Mouse (Mus musculus) c-Kit-positive CD71-positive TER-119-negative erythroid progenitor cells, embryonic 14.5 days (primary cell): Measurements from ENCODE around the gene Gm9803.
A peak's percentile ranks its signal among the peaks of the same experiment; 100 is the strongest.

Experiments used
- DNase-seq: peaks from one replicate; pipeline ENCODE4 v3.0.0-alpha.2; 2013; ENCODE audit warnings: low read depth

Gm9803 gene

DNA sequence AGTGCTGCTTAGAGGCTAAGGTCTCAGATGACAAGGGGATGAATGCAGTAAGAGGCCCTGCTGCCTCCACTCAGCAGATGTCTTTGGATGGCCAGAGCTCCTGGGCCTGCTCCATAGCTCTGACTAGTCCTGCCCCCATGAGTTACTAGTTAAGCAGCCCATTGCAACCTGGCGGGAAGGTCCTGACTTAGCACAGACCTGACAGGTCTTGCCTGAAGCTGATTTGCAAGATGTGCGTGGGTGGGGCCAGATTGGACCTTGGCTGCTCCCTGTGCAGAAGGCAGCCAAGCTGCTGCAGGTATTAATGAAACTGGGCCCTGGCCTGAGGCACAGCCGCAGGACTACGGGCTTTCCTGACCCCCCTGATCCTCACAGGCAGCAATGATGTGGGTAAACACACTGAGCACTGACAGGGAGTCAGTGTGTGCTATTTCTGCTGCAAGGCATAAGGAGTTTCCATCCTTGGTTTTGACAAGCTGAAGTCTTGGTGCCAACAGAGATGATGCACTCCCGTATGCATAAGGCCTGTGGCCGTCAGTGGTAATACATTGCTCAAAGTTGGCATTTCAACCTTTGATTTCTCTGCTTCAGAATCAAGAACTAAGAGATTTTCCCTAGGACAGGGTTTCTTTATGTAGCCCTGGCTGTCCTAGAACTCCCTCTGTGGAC, 6.8 kb upstream of the Gm9803 start:
- DNase-seq = no peak

DNA sequence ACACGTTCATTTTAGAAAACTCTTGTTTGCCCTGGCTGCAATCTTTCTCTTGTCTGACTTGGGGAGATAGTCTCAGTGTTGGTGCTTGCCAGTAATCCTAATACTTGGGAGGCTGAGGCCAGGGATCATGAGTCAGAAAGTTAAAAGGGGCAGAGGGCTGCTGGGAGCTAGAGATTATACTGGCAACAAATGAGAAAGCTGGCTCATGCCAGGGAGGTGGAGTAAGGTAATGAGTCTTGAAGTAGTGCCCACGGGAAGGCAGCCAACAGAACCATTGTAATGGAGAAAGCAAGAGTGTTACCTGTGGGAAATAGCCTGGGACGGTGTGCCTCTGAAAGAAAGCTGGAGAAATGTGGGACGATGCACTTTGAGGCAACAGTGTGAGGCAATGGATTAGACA, 6.0 kb upstream of the Gm9803 start:
- DNase-seq = no peak

DNA sequence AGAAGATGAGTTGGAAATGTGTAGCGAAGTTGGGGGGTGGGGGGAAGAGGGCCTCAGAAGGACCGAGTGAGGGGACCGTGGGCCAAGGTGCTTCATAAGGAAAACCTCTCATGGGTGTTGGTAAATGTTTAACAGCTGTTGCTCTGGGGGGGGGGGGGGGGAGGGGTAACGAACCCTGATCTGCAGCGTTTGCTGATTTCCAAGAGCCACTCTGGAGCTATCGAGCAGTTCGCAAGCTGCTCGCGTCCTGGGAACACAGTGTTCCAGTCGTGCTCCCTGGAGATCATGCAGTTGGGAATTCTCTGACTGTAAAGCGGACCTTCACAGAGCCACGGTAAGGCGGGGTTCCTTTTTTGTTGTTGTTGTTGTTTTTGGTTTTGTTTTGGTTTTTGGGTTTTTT, 5.5 kb upstream of the Gm9803 start:
- no peak for DNase-seq

DNA sequence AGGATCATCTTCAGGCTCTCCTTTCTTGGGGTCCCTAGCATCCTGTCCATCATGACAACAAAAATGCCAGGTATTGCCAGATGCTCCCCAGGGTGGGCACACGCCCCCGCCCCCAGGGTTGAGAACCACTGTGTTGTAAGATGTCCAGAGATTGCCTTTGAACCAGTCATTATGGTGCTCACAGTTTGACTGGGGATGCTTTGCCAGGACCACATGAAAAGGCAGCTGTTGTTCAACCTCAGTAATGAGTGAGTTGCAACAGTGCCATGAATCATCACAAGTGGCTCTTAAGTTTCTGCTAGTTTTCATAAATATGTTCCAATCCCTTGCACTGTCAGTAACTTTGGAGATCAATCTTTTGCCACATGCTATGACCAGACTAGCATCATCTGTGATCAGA, 3.9 kb upstream of the Gm9803 start:
- DNase-seq = no peak

DNA sequence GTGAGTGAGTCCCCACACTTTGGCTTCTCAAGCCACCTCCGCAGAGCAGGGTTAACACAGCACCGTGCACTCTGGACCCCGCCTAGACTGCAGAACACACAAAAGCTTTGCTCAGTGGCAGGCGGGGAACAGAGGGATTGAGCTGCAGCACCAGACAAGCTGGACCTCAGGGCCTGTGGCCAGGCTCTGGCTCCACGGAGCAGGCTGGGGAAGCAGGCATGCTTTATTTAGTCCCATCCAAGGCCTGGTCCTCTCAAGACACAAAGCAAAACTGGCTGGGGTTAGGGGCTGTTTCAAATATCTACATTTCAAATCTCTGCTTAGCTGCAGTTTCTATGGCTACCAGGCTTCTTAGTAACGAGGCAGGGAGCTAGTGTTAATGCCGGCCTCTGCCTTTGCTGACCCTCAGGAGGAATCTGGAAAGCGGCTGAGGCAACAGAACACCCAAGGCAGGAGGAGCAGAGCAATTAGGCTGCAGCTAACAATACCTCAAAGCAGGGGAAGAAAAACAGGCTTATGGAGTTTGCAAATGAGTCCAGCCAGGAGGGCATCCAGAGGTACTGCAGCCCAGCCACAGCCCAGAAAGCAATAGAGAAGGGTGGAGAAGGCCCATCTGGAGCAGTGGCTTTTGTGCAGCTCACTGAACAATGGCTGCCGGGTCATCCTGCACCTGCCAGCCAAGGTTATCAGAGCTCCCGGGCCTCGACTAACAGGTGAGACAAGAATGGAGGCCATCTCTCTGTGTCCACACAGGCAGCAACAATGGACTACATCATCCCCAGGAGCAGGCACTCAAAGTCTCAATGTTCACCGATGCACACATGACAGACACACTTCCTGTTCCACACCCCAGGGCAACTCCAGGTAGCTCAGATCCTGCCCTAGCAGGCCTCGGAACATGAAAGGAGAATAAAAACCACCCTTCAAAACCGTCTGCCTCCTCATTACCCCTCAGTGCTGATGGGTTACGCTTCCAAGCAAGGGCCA, 3.7 kb downstream of the Gm9803 start:
- no peak for DNase-seq

DNA sequence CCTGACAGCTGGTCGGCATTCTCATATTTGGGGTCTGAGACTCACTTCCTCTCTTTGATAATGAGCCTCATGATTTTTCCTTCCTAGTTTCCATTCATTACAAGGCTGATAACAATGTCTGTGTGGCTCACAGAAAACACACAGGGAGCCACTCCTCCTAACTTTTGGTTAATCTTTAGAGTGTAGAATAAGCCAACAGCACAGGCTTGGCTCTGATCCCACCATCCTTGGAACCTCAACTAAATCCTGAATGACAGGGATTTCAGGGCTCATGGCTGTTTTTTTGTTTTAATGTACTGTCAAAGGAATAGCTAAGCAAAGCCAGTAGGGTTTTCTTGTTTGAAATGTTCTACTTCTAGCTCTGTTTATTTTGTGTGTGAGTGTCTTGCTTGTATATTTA, 10.5 kb downstream of the Gm9803 start:
- no peak for DNase-seq

DNA sequence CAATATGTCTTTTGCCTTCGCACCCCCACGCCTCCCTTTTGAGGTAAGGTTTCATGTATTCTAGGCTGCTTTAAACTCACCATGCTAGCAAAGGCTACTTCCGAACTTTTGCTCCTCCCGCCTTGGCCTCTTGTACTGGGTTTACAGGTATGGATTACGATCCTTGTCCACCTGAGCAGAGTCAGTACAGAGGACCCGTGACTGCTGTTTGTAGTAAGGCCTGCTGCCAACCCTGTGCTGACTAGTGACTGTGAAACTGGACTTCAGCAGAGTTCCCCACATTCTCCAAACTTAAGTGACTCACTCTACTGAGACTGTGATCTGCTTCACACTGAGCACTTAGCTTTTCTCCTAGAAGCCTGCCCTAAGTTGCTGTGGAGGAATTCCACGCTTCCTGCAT, 13.8 kb downstream of the Gm9803 start:
- DNase-seq = no peak

DNA sequence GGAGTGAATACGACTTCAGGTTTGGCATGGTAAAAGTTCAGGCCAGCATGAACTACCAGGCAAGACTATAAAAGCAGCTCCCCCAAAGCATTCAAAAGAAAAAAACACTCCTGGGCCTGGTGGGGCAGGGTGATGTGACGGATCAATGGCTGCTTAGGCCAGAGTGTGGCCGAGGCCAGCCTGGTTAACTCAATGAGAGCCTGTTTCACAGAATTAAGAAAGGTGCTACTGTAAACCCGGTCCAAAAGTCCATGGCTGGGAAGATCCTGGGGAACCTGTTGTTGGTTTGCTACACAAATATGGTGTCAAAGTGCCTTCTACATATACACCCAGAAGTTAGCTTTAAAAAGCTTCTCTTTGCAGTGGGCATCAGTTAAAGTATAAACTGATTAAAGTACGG, 14.9 kb downstream of the Gm9803 start:
- no peak for DNase-seq

DNA sequence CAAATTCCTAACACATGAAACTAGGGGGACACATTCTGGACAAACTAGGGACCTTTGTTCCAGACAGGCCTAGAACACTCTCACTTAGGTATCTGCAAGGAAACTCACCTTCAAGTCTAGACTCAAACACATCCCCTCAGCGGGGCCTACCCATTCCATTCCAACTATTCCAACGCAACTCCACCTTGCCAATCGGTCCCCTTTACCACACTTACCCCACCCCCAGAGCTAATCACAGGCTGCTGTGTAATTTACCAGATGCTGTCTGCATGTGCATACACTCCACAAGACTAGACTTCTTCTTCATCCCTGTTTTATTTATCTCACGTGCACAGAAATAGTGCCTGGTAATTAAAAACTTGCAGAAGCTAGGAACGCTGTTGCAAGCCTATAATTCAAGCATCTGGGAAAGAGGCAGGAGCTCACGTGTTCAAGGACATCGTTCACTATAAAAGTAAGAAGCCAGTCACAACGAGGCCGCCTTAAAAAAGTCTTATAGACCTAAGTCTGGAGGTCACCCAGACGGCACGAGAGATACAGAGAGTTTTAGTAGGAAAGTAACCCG, 15.9 kb downstream of the Gm9803 start:
- DNase-seq = no peak

DNA sequence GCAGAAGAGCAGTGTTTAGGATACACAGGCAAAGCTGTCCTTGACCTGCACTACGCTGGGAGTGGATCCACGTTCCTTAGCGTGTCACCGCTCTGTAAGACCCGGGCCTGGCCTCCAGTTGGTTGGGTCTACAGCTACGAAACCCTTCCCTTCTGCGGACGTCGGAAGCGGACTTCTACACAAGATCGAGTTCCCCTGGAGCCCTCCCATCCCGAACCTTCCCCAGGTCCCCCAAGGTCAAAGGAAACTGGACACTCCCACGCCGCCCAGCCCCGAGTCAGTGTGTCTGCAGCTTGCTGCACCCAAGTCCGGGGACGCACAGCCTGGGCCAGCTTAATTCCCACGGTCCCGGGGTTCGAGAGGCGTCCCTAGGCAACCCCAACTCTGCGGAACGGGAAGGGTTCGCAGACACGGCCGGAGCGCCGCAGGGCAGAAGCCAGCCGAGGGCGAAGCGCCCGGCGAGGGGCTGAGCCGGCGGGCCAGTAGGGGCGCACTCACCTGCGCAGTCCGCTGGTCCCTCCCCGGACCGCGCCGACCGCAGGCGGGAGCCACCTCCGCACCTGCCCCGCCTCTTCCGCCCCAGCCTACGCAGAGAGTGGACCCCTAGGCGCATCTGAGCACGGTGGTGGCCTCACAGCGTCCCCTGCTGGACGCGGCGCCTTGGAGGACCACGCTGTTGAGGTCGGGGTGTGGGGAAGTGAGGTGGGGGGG, 16.7 kb downstream of the Gm9803 start, which contains the start of gene 1700021F05Rik:
TSS of gene 1700021F05Rik (minus strand) at position 553 of the 711 bp plus-strand sequence.
- DNase-seq = peak; percentile 86

DNA sequence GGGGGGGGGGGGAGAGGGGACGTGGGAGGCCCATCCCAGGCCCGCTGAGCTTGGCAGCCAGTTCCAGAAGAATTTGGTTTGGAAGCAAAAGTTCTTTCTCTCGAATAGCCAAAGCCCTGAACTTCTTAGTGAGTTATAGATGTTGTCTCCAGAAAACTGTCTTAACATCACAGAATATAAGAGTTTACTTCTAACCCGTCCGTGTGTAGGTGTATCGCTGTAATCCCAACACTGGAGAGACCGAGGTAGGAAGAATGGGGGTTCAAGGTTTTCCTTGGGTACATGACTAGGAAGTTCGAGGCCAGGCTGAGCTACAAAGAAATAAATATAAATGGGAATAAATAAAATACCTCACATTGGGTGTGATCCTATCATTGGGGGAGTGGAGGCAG, 17.3 kb downstream of the Gm9803 start:
- DNase-seq = no peak

DNA sequence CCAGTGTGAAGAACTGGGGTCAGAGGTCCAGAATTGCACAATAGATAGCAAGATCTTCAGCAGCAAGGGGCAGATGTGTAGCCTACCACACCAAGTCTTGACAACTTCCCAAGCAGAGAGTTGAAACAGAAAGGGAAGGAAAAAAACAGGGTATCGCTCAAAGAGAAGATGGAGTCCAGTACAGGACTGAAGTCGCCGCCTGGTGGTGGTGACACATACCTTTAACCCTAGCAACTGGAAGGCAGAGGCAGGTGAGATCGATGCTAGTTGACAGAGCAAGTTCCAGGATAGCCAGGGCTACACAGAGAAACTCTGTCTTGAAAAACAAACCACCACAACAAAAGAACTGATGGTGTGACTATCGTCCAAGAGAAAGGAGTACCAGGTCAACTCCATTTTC, 25.5 kb downstream of the Gm9803 start:
- no peak for DNase-seq

DNA sequence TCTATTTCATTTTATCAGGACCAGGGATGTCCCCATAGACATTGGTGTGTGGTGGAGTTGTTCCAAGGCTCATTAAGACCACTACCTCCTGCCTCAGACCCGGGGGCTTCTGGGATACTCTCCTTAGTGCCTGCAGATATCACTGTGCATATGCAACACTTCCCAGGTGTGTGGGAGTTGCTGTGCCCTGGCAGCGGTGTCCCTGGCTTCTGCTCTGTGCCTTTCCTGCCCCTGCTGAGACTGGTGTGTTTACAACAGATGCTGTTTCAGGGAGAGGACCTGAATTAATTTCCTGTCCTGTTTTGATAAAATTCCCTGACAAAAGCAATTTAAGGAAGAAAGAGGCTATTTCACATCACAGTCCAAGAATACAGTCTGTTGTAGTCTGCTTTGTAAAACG, 27.0 kb downstream of the Gm9803 start:
- DNase-seq = no peak

DNA sequence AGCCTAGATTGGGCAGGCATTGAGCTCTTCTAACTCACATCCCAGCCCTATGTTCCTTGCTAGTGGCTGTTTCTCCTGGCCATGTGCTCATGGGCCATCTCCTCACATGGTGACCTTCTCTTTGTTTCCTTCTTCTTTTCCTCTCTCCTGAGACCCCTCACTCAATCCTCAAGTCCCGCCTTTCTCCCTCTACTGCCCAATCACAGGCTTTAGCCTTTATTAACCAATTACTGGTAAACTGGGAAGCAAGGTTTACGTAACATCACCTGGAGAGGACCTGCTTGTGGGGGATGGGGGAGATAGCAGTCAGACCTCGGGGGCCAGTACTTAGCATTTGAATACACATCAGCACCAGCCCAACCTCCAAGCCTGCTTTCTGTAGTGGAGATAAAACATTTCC, 27.5 kb downstream of the Gm9803 start:
- DNase-seq = no peak

DNA sequence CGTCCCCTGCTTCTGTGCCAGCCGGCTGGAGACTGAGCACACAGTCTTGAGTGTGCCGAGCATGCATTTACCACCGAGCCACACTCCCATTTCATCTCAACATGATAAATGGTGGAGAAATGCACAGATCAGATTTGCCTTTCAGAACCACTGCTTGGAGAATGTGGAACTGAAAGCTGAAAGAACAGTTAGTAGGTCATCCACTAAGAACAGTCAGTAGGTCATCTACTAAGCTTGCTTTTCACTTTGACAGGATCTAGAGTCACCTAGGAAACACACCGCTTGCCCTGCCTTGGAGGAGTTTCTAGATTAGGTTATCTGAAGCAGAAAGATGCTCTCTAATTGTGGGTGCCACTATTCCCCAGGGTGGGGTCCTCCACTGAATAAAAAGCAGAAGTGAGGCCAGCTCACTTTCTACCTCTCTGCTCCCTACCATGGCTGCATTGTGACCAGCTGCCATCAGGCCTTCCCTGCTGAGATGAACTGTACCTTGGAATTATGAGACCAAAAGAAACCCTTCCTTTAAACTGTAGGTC, 33.8 kb downstream of the Gm9803 start:
- no peak for DNase-seq

DNA sequence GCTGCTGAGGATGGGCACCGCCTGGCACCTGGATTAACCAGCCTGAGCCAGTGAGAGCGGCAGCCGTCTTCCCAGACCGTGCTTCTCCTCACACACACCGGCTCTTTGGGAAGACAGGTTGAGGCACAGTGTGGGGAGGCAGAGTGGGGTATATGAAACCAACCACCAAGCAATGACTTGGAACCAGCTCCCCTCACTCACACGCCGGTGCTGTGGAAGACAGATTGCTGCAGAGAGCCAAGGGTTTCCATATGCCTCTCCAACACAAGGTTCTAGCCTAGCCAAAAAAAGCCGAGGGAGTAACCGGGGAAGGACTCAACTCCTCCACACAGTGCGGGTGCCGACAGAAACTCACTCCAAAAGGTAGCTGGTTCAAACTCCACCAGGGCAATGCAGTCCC, 35.4 kb downstream of the Gm9803 start:
- DNase-seq = no peak

DNA sequence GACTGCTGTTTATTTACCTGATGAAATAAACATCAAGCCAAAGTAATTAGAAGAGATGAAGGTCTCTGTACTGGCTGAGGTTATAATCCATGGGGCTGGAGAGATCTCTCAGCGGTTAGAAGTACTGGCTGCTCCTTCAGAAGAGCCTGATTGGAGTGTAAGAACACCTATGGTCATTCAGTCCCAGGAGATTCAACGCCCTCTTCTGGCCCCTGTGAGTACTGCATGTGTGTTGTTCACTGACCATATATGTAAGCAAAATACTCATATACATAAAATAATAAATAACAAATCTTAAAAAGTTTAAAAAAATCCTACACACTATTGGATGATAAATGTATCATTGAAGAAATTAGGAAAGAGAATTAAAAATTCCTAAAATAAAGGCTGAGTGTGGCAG, 36.9 kb downstream of the Gm9803 start:
- DNase-seq = no peak

DNA sequence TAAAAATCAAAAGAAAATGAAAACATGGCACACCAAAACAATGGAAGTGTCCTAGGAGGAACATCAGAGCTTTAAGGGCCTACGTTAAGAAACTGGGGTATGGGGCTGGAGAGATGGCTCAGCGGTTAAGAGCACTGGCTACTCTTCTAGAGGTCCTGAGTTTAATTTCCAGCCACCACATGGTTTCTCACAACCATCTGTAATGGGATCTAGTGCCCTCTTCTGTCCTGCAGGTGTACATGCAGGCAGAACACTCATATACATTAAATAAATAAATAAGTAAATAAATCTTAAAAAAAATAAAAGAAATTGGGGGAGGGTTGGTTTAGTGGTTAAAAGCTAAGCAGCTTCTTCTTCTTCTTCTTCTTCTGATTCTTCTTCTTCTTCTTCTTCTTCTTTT, 37.4 kb downstream of the Gm9803 start:
- DNase-seq = no peak
